Mouse (Mus musculus): Measurements from ENCODE around the gene Polr3h.

DNA sequence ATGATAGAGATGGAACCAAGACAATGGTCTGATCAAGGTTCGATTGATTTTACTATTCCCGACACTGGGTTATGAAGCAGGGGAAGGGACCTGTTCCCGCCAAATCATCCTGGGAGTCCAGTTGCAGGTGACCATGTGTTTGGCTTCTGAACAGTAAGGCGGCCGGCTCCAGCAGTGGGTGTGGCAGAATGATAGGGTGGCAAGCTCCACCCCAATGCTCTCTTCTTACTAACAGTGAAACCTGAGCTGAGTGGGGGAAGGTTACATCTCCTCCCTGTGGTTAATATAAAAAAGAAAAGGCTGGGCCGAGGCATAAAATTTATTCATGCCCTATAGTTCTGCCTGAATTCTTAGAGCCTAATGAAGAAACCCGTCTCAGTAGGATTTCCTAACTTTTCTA, 43.1 kb upstream of the Polr3h start:
- TF ChIP-seq CTCF (IDR thresholded peaks at IDR 0.05; ENCODE audit: extremely low read depth, insufficient read length, insufficient replicate concordance, low read depth, low read length) (no peak), POLR2A (IDR thresholded peaks at IDR 0.05; ENCODE audit: low read depth, low read length) (no peak)
